Mouse (Mus musculus): Measurements from ENCODE around the gene Alpk3.
"Not testable (repeated sequence)": the region's sequence is repeated elsewhere in the genome, so short reads cannot be mapped to it uniquely, and the experiment has no call there.

The Alpk3 gene

DNA sequence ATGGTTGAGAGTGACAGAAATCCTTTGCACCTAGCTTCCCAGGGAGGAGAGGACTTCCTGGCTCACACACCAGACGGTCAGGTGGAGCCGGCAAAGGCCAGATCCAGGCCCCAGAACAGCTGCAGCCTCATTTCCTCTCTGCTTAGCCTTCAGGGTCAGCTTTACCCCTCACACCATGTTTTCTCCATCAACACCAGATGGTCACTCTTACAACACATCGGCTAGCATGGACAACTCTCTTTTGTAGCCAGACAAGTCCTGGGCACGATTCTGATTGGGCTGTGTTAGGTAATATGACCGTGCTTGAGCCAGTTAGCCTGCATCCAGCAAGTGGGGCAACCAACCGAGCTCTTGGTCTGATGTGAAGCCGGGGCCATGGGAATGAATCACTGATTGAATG lies 74.5 kb downstream of the Alpk3 start:
- no peak for DNase-seq (ENCODE audit: low spot score in 2 of 2)

DNA sequence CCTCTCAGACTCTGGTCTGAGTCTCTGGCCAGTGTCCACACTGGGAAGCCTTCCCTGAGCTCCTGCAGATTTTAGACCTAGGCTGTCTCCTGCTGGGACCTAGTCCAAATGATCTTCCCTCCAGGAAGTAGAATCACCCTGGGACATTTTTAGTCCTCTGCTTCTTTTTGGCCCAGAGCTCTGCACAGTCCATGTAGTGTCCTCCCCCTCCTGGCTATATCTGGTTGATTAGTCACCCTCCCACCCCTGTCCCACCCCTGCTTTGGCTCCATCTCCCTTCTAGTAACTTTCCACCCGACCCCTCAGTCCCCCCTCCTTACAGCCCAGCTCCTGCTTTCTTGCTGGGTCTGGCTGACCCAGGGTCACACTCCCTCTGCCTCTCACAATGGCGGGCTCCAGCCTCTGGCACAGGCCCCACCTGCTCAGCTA lies 75.5 kb downstream of the Alpk3 start:
- no peak for DNase-seq (ENCODE audit: low spot score in 2 of 2)

GRCm38 (mm10) chr7:81133416-81133815 lies 76.0 kb downstream of the Alpk3 start:
- DNase-seq (ENCODE audit: low spot score in 2 of 2): no peak

DNA sequence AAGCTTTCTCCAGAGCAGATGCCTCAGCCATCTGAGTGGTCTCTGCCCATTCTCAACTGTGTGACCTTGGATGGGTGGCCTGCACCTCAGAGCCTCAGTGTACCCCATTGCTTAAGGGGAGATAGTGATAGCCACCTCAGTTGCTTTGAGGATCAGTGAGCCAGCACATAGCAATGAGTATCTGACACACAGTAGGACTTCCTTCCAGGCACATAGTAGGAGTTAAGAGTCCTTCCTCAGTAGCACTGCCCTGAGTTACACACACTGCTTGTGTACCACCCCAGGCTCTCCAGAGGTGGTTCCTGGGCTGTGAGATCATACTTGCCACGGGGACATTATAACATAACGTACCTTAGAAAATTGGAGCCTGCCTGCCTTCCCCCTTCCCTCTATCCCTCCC lies 76.5 kb downstream of the Alpk3 start:
- no peak for DNase-seq (ENCODE audit: low spot score in 2 of 2)

- DNase-seq (ENCODE audit: low spot score in 2 of 2): peak; percentile 64 to 66
These were observed 77.2 kb downstream of the Alpk3 start for GRCm38 (mm10) chr7:81134614-81135067.

DNA sequence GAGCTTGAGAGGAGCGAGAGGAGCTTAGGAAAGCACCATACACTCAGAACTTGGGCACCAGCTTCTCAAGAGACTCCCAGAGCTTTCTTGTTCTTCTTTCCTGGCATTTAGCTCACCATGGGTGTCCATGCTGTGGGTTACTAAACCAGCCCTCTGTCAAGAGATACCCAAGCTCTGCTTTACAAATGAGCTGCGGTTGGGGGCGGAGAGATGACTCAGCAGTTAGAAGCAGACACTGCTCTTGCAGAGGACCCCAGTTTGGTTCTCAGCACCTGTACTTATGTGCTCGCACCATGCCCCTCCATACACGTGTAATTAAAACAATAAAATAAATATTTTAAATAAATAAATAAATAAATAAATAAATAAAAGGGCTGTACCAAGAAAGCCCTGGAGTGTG lies 79.9 kb downstream of the Alpk3 start:
- DNase-seq (ENCODE audit: low spot score in 2 of 2): no peak

- no peak for DNase-seq (ENCODE audit: low spot score in 2 of 2)
These were observed 81.7 kb downstream of the Alpk3 start for GRCm38 (mm10) chr7:81139100-81139499.

DNA sequence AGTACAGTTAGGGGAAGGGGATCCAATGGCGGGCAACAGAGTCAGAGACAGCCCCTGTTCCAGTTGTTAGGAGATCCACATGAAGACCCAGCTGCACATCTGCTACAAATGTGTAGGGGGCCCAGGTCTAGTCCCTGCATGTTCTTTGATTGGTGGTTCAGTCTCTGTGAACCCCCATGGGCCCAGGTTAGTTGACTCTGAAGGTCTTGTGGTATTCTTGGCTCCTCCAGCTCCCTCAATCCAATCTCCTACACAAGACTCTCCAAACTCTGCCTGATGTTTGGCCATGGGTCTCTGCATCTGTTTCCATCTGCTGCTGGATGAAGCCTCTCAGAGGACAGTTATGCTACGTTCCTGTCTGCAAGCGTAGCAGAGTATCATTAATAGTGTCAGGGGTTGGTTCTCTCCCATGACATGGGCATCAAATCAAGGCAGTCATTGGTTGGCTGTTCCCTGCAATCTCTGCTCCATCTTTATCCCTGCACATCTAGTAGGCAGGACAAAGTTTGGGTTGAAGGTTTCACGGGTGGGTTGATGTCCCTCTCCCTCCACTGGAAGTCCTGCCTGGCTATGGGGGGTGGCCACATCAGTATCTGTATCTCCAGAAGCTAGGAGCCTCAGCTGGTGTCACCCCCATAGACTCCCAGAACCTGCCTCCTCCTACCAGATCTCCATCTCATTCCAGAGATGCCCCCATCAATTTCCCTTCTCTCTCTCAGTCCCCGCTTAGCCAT lies 82.4 kb downstream of the Alpk3 start:
- DNase-seq (ENCODE audit: low spot score in 2 of 2): no peak

DNA sequence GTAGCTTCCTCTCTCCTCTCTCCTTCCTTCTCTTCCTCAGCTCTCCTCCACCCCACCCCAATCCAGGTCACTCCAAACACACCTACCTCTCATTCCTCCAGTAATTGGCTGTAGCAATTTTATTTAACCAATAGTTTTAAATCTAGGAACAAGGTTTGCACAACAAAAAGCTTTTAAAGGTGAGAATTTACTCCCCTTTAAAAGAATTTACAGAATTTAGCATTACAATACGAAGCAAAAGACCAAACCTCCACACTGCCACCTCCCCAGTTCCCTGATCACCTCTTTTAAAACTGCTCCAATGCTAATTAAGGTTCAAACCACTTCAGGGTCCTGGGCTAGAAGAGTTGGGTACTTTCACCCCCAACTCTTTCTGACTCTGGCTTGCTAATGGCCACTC lies 84.1 kb downstream of the Alpk3 start:
- no peak for DNase-seq (ENCODE audit: low spot score in 2 of 2)

GRCm38 (mm10) chr7:81143056-81143455 lies 85.7 kb downstream of the Alpk3 start:
- DNase-seq (ENCODE audit: low spot score in 2 of 2): not testable (repeated sequence)

- no peak for DNase-seq (ENCODE audit: low spot score in 2 of 2)
These were observed 92.4 kb downstream of the Alpk3 start for GRCm38 (mm10) chr7:81149759-81150158.

- DNase-seq (ENCODE audit: low spot score in 2 of 2): no peak
These were observed 93.8 kb downstream of the Alpk3 start for GRCm38 (mm10) chr7:81151216-81151615.

DNA sequence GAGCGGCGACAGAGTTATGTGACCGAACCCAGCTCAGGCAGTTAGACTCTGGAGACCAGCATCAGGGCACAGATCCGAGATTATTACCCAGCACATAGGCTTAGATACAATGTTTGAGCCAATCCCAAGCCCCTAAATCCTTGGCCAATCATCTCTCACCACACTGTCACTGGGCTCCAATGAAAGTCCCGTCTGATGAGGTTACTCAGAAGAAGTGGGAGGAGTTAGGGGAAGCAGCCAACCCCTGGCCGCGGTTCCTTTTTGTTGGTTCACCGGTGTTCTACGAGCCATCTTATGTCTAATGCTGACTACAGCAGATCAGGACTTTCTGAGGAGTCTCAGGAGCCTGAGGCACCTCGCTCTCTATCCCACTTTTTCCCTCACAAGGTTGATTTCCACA lies 94.9 kb downstream of the Alpk3 start:
- no peak for DNase-seq (ENCODE audit: low spot score in 2 of 2)

DNA sequence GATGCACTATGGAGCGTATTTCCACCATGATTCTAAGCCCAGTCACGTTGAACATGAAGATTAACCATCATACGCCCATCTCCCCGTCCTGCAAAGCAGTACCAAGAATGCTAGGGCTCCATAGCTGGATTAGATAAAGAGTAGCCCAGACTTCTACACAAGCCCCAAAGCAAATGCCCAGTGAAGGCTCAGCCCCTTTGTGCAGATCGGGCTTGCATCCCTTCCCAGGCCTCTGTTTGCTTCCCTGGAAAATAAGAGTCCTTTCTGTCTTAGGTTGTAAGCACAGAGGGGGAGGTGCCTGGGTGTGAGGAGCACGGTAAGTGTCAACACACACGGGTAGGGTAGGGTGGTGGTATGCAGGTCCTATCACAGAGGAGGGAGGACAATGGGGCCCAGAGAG lies 95.4 kb downstream of the Alpk3 start:
- DNase-seq (ENCODE audit: low spot score in 2 of 2): no peak

GRCm38 (mm10) chr7:81153327-81153726 lies 95.9 kb downstream of the Alpk3 start:
- no peak for DNase-seq (ENCODE audit: low spot score in 2 of 2)

DNA sequence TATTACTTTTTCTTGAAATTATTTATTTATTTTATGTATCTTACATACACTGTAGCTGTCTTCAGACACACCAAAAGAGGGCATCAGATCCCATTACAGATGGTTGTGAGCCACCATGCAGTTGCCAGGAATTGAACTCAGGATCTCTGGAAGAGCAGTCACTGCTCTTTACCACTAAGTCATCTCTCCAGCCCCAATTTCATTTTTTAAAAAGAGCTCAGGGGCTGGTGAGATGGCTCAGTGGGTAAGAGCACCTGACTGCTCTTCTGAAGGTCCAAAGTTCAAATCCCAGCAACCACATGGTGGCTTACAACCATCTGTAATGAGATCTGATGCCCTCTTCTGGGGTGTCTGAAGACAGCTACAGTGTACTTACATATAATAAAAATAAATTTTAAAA lies 96.8 kb downstream of the Alpk3 start:
- not testable (repeated sequence) for DNase-seq (ENCODE audit: low spot score in 2 of 2)

DNA sequence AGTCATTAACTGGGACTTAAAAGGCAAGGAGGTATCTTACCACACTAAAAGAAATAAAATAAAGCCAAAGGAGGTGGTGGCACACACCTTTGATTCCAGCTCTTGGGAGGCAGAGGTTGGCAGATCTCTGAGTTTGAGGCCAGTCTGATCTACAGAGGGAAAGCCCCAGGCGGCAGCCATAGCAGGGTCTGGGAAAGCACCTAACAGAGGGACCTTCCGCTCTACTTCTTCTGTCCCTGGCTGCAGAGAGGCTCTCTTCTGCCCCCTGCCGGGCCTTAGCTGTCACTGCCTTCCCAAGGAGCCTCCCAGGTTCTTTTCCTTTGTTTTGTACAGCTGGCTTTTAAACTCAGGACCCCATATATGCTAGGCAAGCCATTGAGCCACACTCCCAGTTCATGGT lies 97.6 kb downstream of the Alpk3 start:
- peak; percentile 30 to 54 for DNase-seq (ENCODE audit: low spot score in 2 of 2)

Data from right cerebral cortex, postnatal 10 days (tissue).